Mouse (Mus musculus): Measurements from ENCODE around the gene Plekhm3.

- TF ChIP-seq CTCF (IDR thresholded peaks at IDR 0.05; ENCODE audit: low read depth) (no peak), EP300 (optimal IDR thresholded peaks at IDR 0.05) (no peak)
These were observed 72.6 kb downstream of the Plekhm3 start for GRCm38 (mm10) chr1:64884007-64884406.
